Mouse (Mus musculus) limb, embryonic 12.5 days (tissue): Measurements from ENCODE around the gene Brd9. TPM values are rescaled to one million over a fixed set of nuclear protein-coding genes. Genes with fewer than 3 reads are reported as not detected.

ENCODE experiments used
- ATAC-seq: fragments of 200-750 bp; cut with Nextera tagmentation; 2 replicates; pipeline ENCODE4 v1.8.0; 2017; ENCODE audit warnings: low read depth, moderate TSS enrichment; ENCODE audit not compliant: insufficient number of reproducible peaks, insufficient read depth, low FRiP score, low TSS enrichment
- H3K27ac ChIP-seq: fragments of 300-500 bp; sonication (generic); 2 replicates; pipeline ENCODE4 v1.5.1; 2016; ENCODE audit warnings: mild to moderate bottlenecking, moderate library complexity
- H3K27me3 ChIP-seq: fragments of 300-500 bp; sonication (generic); 2 replicates; pipeline ENCODE4 v1.6.1; 2016; ENCODE audit warnings: mild to moderate bottlenecking, moderate library complexity
- H3K36me3 ChIP-seq: fragments of 300-500 bp; sonication (generic); 2 replicates; pipeline ENCODE4 v1.6.1; 2016; ENCODE audit warnings: mild to moderate bottlenecking, moderate library complexity
- H3K4me1 ChIP-seq: fragments of 300-500 bp; sonication (generic); replicated peaks from 2 replicates; pipeline ENCODE4 v1.6.1; 2016
- H3K4me2 ChIP-seq: fragments of 300-500 bp; sonication (generic); 2 replicates; pipeline ENCODE4 v1.6.1; 2016; ENCODE audit warnings: mild to moderate bottlenecking, moderate library complexity
- H3K4me3 ChIP-seq: fragments of 300-500 bp; sonication (generic); replicated peaks from 2 replicates; pipeline ENCODE4 v1.5.1; 2016; ENCODE audit warnings: mild to moderate bottlenecking
- H3K9ac ChIP-seq: fragments of 300-500 bp; sonication (generic); replicated peaks from 2 replicates; pipeline ENCODE4 v1.6.1; 2016; ENCODE audit warnings: mild to moderate bottlenecking, moderate library complexity
- H3K9me3 ChIP-seq: fragments of 300-500 bp; sonication (generic); 2 replicates; pipeline ENCODE4 v1.6.1; 2016; ENCODE audit warnings: mild to moderate bottlenecking, moderate library complexity
- WGBS: fragments of 180-500 bp; shearing (Covaris S2); methylation state at CpG from one replicate; pipeline ENCODE4 v1.1.7; 2016; 5-methylcytosine and 5-hydroxymethylcytosine counted together
- polyA plus RNA-seq: library from polyadenylated mRNA; unstranded; fragments of >200 nt; fragmentation: Nextera tagmentation; extraction: Ambion mirVana; gene quantifications from 2 replicates; pipeline ENCODE4 v1.2.1, GENCODE M21; 2016

The Brd9 gene
- polyA plus RNA-seq, 1 experiment from 2014 or later: 59.7 TPM

DNA sequence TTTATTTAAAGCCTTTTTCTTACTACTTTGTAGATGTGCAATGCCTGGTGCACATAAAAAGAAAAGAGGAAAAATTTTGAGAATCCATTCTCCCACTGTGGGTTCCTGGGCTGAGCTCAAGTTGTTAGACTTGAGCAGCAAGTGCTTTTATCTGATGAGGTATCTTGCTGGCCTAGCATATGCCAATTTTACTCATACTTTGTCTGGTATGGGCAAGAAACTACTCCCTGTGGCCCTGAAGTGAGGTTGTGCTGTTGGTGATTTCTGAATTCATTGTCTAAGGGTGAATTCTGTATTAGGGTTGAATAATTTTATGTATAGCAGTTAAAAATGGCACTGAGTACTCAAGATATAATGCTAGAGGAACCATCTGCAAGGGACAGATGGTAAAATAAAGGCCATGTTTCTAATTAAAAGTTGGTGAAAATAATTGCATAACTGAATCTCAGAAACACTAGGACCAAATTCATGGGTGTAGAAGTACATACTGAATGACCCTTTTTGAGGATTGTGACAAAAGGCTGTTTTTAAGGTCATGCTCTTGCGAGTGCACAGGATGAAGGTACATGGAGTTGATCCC, 16.0 kb downstream of the Brd9 start:
- Histone ChIP-seq H3K9me3 (no peaks in the 10 kb centered on the region), H3K36me3 (peaks cover 96% of the 10 kb centered on the region), H3K4me1 (no peaks in the 10 kb centered on the region), H3K27me3 (no peaks in the 10 kb centered on the region), H3K9ac (no peak overlapping the region), H3K4me3 (no peak overlapping the region), H3K4me2 (no peak overlapping the region), H3K27ac (no peak overlapping the region)
- no peak for ATAC-seq
- 87% methylated on average over 1 of the region's 1 CpGs for WGBS

DNA sequence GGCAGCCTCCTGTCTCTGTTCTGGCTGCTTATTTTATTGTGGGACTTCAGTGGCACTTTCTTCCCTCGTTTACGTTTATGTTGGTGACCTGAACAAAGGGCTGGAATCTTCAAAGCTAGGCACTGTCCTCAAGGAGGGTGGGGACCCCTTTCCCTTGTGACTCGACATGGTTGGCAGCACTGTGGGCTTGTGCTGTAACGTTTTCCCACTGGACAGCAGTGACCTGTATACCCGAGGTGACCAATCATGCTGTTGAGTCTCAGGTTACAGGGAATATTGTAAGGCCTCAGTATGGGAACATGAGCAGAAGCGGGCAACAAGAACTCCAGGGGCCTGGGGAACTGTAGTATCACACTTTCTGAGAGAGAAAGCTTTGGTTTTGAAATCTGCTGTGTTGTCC, 17.1 kb downstream of the Brd9 start:
- H3K9ac ChIP-seq: no peak overlapping the region
- no peak for ATAC-seq
- 37% methylated on average over 6 of the region's 6 CpGs for WGBS
- H3K9me3 ChIP-seq: no peaks in the 10 kb centered on the region
- no peak overlapping the region for H3K4me2 ChIP-seq
- no peaks in the 10 kb centered on the region for H3K27me3 ChIP-seq
- H3K36me3 ChIP-seq: peaks cover 95% of the 10 kb centered on the region
- H3K4me1 ChIP-seq: no peaks in the 10 kb centered on the region
- no peak overlapping the region for H3K27ac ChIP-seq
- H3K4me3 ChIP-seq: no peak overlapping the region

DNA sequence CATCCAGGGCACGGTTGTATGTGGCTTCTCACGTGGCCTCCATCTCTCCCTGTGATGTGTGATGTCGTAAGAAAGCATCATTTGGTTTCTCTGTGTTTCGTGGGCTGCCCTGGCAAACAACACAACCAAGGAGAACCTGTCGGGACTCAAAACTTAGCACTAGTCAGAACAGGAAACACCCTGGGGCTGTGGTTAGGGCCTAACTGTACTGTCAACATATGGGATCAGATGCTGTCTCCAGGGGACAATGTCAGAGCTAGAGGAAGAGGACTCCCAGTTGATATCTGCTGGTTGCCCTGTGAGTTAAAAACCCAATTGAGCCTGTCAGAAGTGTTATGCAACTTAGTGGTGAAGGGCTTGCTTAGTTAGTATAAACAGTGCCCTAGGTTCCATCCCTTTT, 17.9 kb downstream of the Brd9 start:
- Histone ChIP-seq H3K27ac (no peak overlapping the region), H3K9me3 (no peaks in the 10 kb centered on the region), H3K9ac (no peak overlapping the region), H3K36me3 (peaks cover 95% of the 10 kb centered on the region), H3K4me2 (no peak overlapping the region), H3K27me3 (no peaks in the 10 kb centered on the region), H3K4me1 (no peaks in the 10 kb centered on the region), H3K4me3 (no peak overlapping the region)
- WGBS: 89% methylated on average over 5 of the region's 5 CpGs
- ATAC-seq: no peak

DNA sequence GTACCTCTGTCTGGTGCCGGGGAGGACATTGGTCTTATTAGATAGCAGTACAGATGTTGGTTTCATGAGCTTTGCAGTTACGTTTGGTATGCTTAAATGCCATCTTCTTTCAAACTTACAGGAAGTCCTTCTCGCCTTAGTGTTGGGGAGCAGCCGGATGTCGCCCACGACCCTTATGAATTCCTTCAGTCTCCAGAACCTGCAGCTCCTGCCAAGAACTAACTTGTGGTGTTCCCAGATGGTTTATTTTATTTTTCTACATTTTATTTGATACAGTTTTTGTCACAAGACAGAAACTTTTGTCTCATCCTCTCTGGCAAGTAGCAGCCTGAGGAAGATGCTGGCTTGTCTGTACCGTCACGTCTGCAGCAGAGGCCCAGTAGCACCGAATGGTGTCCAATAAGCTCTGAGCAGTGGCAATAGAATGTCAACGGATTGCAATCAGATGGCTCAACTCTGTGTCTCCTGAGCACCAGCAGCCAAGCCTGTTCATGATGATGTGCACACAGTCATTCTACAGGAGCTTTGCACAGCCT, 22.6 kb downstream of the Brd9 start:
- no peak overlapping the region for H3K4me3 ChIP-seq
- H3K9ac ChIP-seq: no peak overlapping the region
- H3K4me2 ChIP-seq: no peak overlapping the region
- no peak overlapping the region for H3K27ac ChIP-seq
- ATAC-seq: no peak
- no peaks in the 10 kb centered on the region for H3K4me1 ChIP-seq
- 90% methylated on average over 10 of the region's 10 CpGs for WGBS
- no peaks in the 10 kb centered on the region for H3K9me3 ChIP-seq
- peaks cover 68% of the 10 kb centered on the region for H3K36me3 ChIP-seq
- no peaks in the 10 kb centered on the region for H3K27me3 ChIP-seq

- Histone ChIP-seq H3K9ac (no peak overlapping the region), H3K9me3 (no peaks in the 10 kb centered on the region), H3K4me2 (no peak overlapping the region), H3K4me3 (no peak overlapping the region), H3K27me3 (no peaks in the 10 kb centered on the region), H3K27ac (no peak overlapping the region), H3K36me3 (peaks cover 59% of the 10 kb centered on the region), H3K4me1 (no peaks in the 10 kb centered on the region)
- WGBS: 90% methylated on average over 4 of the region's 4 CpGs
- no peak for ATAC-seq
Measured at GRCm38 (mm10) chr13:73961177-73961576, 23.6 kb downstream of the Brd9 start.

GRCm38 (mm10) chr13:73963551-73963950, 25.9 kb downstream of the Brd9 start, which contains the start of gene Zdhhc11:
TSS of gene Zdhhc11 (plus strand) at chr13:73963851.
- H3K4me2 ChIP-seq: no peak within 1 kb of the TSS
- no peak within 1 kb of the TSS for H3K4me3 ChIP-seq
- peaks cover 37% of the 10 kb centered on the region for H3K36me3 ChIP-seq
- 85% methylated on average over 5 of the region's 5 CpGs for WGBS
- H3K27ac ChIP-seq: no peak within 1 kb of the TSS
- no peak for ATAC-seq
- no peaks in the 10 kb centered on the region for H3K27me3 ChIP-seq
- H3K9ac ChIP-seq: no peak within 1 kb of the TSS
- no peaks in the 10 kb centered on the region for H3K9me3 ChIP-seq
- no peaks in the 10 kb centered on the region for H3K4me1 ChIP-seq

GRCm38 (mm10) chr13:73970545-73971448, 33.2 kb downstream of the Brd9 start:
- WGBS: 52% methylated on average over 12 of the region's 12 CpGs
- H3K4me3 ChIP-seq: no peak overlapping the region

GRCm38 (mm10) chr13:73974523-73974922, 36.9 kb downstream of the Brd9 start:
- 89% methylated on average over 3 of the region's 3 CpGs for WGBS
- H3K4me2 ChIP-seq: no peak overlapping the region
- no peaks in the 10 kb centered on the region for H3K36me3 ChIP-seq
- H3K4me1 ChIP-seq: no peaks in the 10 kb centered on the region
- no peak overlapping the region for H3K4me3 ChIP-seq
- no peak overlapping the region for H3K9ac ChIP-seq
- H3K27ac ChIP-seq: no peak overlapping the region
- H3K9me3 ChIP-seq: no peaks in the 10 kb centered on the region
- peaks cover 7% of the 10 kb centered on the region for H3K27me3 ChIP-seq
- no peak for ATAC-seq

More at GRCm38 (mm10) chr13:73970545-73971448, 33.2 kb downstream of the Brd9 start:
- Histone ChIP-seq H3K36me3 (no peaks in the 10 kb centered on the region), H3K4me2 (no peak overlapping the region), H3K27me3 (peaks cover 3% of the 10 kb centered on the region; the same call in 1 of the 2 replicates), H3K9me3 (no peaks in the 10 kb centered on the region), H3K27ac (no peak overlapping the region), H3K4me1 (no peaks in the 10 kb centered on the region), H3K9ac (no peak overlapping the region)
- ATAC-seq: peak; percentile 66

- 82% methylated on average over 5 of the region's 5 CpGs for WGBS
Measured at GRCm38 (mm10) chr13:73976935-73977334, 39.3 kb downstream of the Brd9 start.

DNA sequence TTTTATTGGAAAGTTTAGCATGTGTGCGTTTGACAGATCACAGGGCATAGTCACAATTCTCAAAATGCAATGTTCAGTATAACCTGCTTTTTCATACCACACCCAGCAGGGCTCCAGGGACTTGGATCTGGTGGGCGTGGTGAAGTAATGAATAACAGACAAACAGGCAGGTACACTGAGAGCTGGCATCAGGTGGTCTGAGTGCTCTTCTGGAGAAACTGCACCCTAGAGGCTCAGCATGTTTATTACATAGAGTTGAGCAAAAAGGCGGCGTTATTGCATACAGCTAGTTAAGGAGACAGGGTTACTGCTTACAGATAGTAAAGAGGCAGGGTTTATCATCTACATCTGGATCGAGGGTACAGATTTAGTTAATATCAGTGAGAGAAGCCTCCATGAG, 52.7 kb downstream of the Brd9 start:
- no peak overlapping the region for H3K4me2 ChIP-seq
- no peaks in the 10 kb centered on the region for H3K4me1 ChIP-seq
- no peak overlapping the region for H3K4me3 ChIP-seq
- no peaks in the 10 kb centered on the region for H3K27me3 ChIP-seq
- H3K36me3 ChIP-seq: no peaks in the 10 kb centered on the region
- no peaks in the 10 kb centered on the region for H3K9me3 ChIP-seq
- no peak overlapping the region for H3K9ac ChIP-seq
- ATAC-seq: no peak
- 67% methylated on average over 5 of the region's 5 CpGs for whole genome bisulfite sequencing
- H3K27ac ChIP-seq: no peak overlapping the region

More at GRCm38 (mm10) chr13:73976935-73977334, 39.3 kb downstream of the Brd9 start:
- no peaks in the 10 kb centered on the region for H3K36me3 ChIP-seq
- ATAC-seq: no peak
- H3K4me2 ChIP-seq: no peak overlapping the region
- H3K27me3 ChIP-seq: peaks cover 7% of the 10 kb centered on the region
- no peak overlapping the region for H3K4me3 ChIP-seq
- no peaks in the 10 kb centered on the region for H3K9me3 ChIP-seq
- no peak overlapping the region for H3K27ac ChIP-seq
- H3K9ac ChIP-seq: no peak overlapping the region
- H3K4me1 ChIP-seq: no peaks in the 10 kb centered on the region

GRCm38 (mm10) chr13:73990761-73991160, 53.1 kb downstream of the Brd9 start:
- H3K36me3 ChIP-seq: no peaks in the 10 kb centered on the region
- no peaks in the 10 kb centered on the region for H3K27me3 ChIP-seq
- H3K9me3 ChIP-seq: no peaks in the 10 kb centered on the region
- H3K9ac ChIP-seq: no peak overlapping the region
- H3K4me2 ChIP-seq: no peak overlapping the region
- ATAC-seq: no peak
- no peaks in the 10 kb centered on the region for H3K4me1 ChIP-seq
- WGBS: 77% methylated on average over 2 of the region's 2 CpGs
- H3K27ac ChIP-seq: no peak overlapping the region
- H3K4me3 ChIP-seq: no peak overlapping the region
